Mouse (Mus musculus): ENCODE data around the gene Smco4. TPM values are rescaled to one million over a fixed set of nuclear protein-coding genes. Genes with fewer than 3 reads are reported as not detected.

Smco4 gene
- polyA plus RNA-seq, 1 experiment from 2014 or later: 1.4 TPM

GRCm38 (mm10) chr9:15551933-15552851 is 59.0 kb downstream of the Smco4 start:
- H3K4me2 ChIP-seq (replicated peaks; ENCODE audit: low read depth): no peak overlapping the region
- no peak for ATAC-seq (ENCODE audit: low FRiP score, low TSS enrichment)
- no peaks in the 10 kb centered on the region for H3K4me1 ChIP-seq (replicated peaks; ENCODE audit: control insufficient read depth, insufficient read depth)
- no peak overlapping the region for H3K9ac ChIP-seq (ENCODE audit: low read length)
- no peaks in the 10 kb centered on the region for H3K9me3 ChIP-seq (ENCODE audit: control insufficient read depth, low read length)
- WGBS: 37% methylated on average over 15 of the region's 15 CpGs
- no peak overlapping the region for H3K27ac ChIP-seq (replicated peaks)
- no peaks in the 10 kb centered on the region for H3K36me3 ChIP-seq (ENCODE audit: control insufficient read depth, insufficient read depth, low read length)
- H3K27me3 ChIP-seq (ENCODE audit: control insufficient read depth, insufficient read depth, low read length): no peaks in the 10 kb centered on the region
- DNase-seq (ENCODE audit: low spot score): no peak
- H3K4me3 ChIP-seq (ENCODE audit: low read depth, low read length): no peak overlapping the region
- no peak for TF ChIP-seq EP300 (optimal IDR thresholded peaks at IDR 0.05)
- no peak for TF ChIP-seq CTCF (IDR thresholded peaks at IDR 0.05; ENCODE audit: low read depth)

GRCm38 (mm10) chr9:15553322-15553721 is 60.1 kb downstream of the Smco4 start:
- no peaks in the 10 kb centered on the region for H3K27me3 ChIP-seq (ENCODE audit: control insufficient read depth, insufficient read depth, low read length)
- H3K4me2 ChIP-seq (replicated peaks; ENCODE audit: low read depth): no peak overlapping the region
- H3K9me3 ChIP-seq (ENCODE audit: control insufficient read depth, low read length): no peaks in the 10 kb centered on the region
- no peaks in the 10 kb centered on the region for H3K4me1 ChIP-seq (replicated peaks; ENCODE audit: control insufficient read depth, insufficient read depth)
- DNase-seq (ENCODE audit: low spot score) (no peak), ATAC-seq (ENCODE audit: low FRiP score, low TSS enrichment) (no peak)
- TF ChIP-seq EP300 (optimal IDR thresholded peaks at IDR 0.05) (no peak), CTCF (IDR thresholded peaks at IDR 0.05; ENCODE audit: low read depth) (no peak)
- H3K9ac ChIP-seq (ENCODE audit: low read length): no peak overlapping the region
- 89% methylated on average over 8 of the region's 8 CpGs for WGBS
- no peak overlapping the region for H3K4me3 ChIP-seq (ENCODE audit: low read depth, low read length)
- H3K36me3 ChIP-seq (ENCODE audit: control insufficient read depth, insufficient read depth, low read length): no peaks in the 10 kb centered on the region
- H3K27ac ChIP-seq (replicated peaks): no peak overlapping the region

GRCm38 (mm10) chr9:15560451-15560850 is 67.2 kb downstream of the Smco4 start:
- H3K4me3 ChIP-seq (ENCODE audit: low read depth, low read length): no peak overlapping the region
- ATAC-seq (ENCODE audit: low FRiP score, low TSS enrichment) (no peak), DNase-seq (ENCODE audit: low spot score) (no peak)
- H3K36me3 ChIP-seq (ENCODE audit: control insufficient read depth, insufficient read depth, low read length): no peaks in the 10 kb centered on the region
- no peak overlapping the region for H3K9ac ChIP-seq (ENCODE audit: low read length)
- H3K9me3 ChIP-seq (ENCODE audit: control insufficient read depth, low read length): no peaks in the 10 kb centered on the region
- TF ChIP-seq EP300 (optimal IDR thresholded peaks at IDR 0.05) (no peak), CTCF (IDR thresholded peaks at IDR 0.05; ENCODE audit: low read depth) (no peak)
- no peak overlapping the region for H3K4me2 ChIP-seq (replicated peaks; ENCODE audit: low read depth)
- H3K27ac ChIP-seq (replicated peaks): no peak overlapping the region
- 51% methylated on average over 3 of the region's 3 CpGs for WGBS
- H3K27me3 ChIP-seq (ENCODE audit: control insufficient read depth, insufficient read depth, low read length): no peaks in the 10 kb centered on the region
- H3K4me1 ChIP-seq (replicated peaks; ENCODE audit: control insufficient read depth, insufficient read depth): no peaks in the 10 kb centered on the region

- 61% methylated on average over 7 of the region's 7 CpGs for WGBS
- H3K36me3 ChIP-seq (ENCODE audit: control insufficient read depth, insufficient read depth, low read length): no peaks in the 10 kb centered on the region
- H3K4me1 ChIP-seq (replicated peaks; ENCODE audit: control insufficient read depth, insufficient read depth): no peaks in the 10 kb centered on the region
- ATAC-seq (ENCODE audit: low FRiP score, low TSS enrichment) (no peak), DNase-seq (ENCODE audit: low spot score) (no peak)
- H3K27ac ChIP-seq (replicated peaks): no peak overlapping the region
- H3K4me2 ChIP-seq (replicated peaks; ENCODE audit: low read depth): no peak overlapping the region
- no peak overlapping the region for H3K4me3 ChIP-seq (ENCODE audit: low read depth, low read length)
- no peaks in the 10 kb centered on the region for H3K9me3 ChIP-seq (ENCODE audit: control insufficient read depth, low read length)
- TF ChIP-seq CTCF (IDR thresholded peaks at IDR 0.05; ENCODE audit: low read depth): no peak
- no peak for TF ChIP-seq EP300 (optimal IDR thresholded peaks at IDR 0.05)
- no peaks in the 10 kb centered on the region for H3K27me3 ChIP-seq (ENCODE audit: control insufficient read depth, insufficient read depth, low read length)
- H3K9ac ChIP-seq (ENCODE audit: low read length): no peak overlapping the region
Observed at GRCm38 (mm10) chr9:15562353-15562752, 69.1 kb downstream of the Smco4 start.

DNA sequence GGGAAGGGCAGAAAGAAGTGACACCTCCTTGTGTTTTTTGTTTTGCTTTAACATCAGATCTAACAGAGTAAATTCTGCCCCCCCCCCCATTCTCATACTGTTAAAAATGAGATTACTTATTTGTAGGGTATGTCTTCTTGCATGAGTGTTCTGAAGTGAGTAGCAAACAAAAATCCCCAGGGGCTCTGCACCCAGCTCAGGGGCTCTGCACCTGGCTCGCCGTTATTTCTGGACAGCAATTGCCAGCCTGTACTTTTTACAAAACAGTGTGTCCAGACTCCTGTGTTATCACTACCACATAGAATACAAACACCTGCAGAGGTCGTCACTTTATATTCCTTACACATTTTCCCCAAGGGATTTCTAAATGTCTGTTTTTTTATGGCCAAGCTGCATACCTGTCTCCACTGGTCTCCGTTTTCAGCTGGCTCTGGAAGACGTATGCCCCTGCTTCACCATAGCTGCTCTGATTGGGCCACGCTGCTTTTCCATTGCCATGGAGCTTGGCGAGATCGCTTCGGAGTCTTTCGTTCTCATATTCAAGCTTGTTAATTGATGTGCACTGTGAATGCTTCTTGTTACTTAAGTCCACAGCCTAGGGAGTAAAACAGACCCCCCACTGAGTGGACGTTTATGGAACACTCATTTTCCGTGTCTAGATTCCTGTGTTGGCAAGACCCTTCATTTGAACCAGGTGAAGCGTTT is 81.7 kb downstream of the Smco4 start:
- no peak overlapping the region for H3K4me3 ChIP-seq (ENCODE audit: low read depth, low read length)
- H3K27me3 ChIP-seq (ENCODE audit: control insufficient read depth, insufficient read depth, low read length): no peaks in the 10 kb centered on the region
- no peak overlapping the region for H3K4me2 ChIP-seq (replicated peaks; ENCODE audit: low read depth)
- H3K9me3 ChIP-seq (ENCODE audit: control insufficient read depth, low read length): no peaks in the 10 kb centered on the region
- H3K36me3 ChIP-seq (ENCODE audit: control insufficient read depth, insufficient read depth, low read length): no peaks in the 10 kb centered on the region
- DNase-seq (ENCODE audit: low spot score): no peak
- H3K27ac ChIP-seq (replicated peaks): no peak overlapping the region
- ATAC-seq (ENCODE audit: low FRiP score, low TSS enrichment): no peak
- H3K9ac ChIP-seq (ENCODE audit: low read length): no peak overlapping the region
- H3K4me1 ChIP-seq (replicated peaks; ENCODE audit: control insufficient read depth, insufficient read depth): no peaks in the 10 kb centered on the region
- no peak for TF ChIP-seq CTCF (IDR thresholded peaks at IDR 0.05; ENCODE audit: low read depth)
- no peak for TF ChIP-seq EP300 (optimal IDR thresholded peaks at IDR 0.05)
- WGBS: 73% methylated on average over 13 of the region's 13 CpGs

DNA sequence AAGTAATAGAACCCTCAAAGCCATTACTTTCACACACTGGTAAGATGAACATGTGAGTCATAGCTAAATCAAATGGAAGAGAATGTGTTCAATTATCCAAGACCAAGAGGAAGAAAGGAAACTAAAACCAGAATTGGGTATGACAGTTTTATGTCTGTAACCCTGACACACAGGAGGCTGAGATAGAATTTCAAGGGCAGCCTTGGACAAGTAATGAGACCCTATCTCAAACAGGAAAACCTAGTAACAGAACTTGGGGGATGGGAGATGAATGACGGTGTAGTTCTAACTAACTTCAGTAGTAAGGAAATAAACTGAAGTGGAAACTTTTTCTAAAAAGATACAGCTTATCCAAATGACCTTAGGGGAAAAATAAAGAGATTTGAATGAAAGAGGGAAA is 85.2 kb downstream of the Smco4 start:
- H3K36me3 ChIP-seq (ENCODE audit: control insufficient read depth, insufficient read depth, low read length): no peaks in the 10 kb centered on the region
- H3K9me3 ChIP-seq (ENCODE audit: control insufficient read depth, low read length): no peaks in the 10 kb centered on the region
- H3K4me3 ChIP-seq (ENCODE audit: low read depth, low read length): no peak overlapping the region
- WGBS: 67% methylated on average over 1 of the region's 1 CpGs
- no peak for TF ChIP-seq EP300 (optimal IDR thresholded peaks at IDR 0.05)
- TF ChIP-seq CTCF (IDR thresholded peaks at IDR 0.05; ENCODE audit: low read depth): no peak
- no peak for DNase-seq (ENCODE audit: low spot score)
- H3K4me1 ChIP-seq (replicated peaks; ENCODE audit: control insufficient read depth, insufficient read depth): no peaks in the 10 kb centered on the region
- no peak overlapping the region for H3K9ac ChIP-seq (ENCODE audit: low read length)
- ATAC-seq (ENCODE audit: low FRiP score, low TSS enrichment): no peak
- H3K27ac ChIP-seq (replicated peaks): no peak overlapping the region
- no peak overlapping the region for H3K4me2 ChIP-seq (replicated peaks; ENCODE audit: low read depth)
- no peaks in the 10 kb centered on the region for H3K27me3 ChIP-seq (ENCODE audit: control insufficient read depth, insufficient read depth, low read length)
